Mouse (Mus musculus): Measurements from ENCODE around the gene Il27ra. TPM values are rescaled to one million over a fixed set of nuclear protein-coding genes. Genes with fewer than 3 reads are reported as not detected.
A peak's percentile ranks its signal among the peaks of the same experiment; 100 is the strongest.

The Il27ra gene
- polyA plus RNA-seq, 1 experiment from 2014 or later, result 0.76 TPM

DNA sequence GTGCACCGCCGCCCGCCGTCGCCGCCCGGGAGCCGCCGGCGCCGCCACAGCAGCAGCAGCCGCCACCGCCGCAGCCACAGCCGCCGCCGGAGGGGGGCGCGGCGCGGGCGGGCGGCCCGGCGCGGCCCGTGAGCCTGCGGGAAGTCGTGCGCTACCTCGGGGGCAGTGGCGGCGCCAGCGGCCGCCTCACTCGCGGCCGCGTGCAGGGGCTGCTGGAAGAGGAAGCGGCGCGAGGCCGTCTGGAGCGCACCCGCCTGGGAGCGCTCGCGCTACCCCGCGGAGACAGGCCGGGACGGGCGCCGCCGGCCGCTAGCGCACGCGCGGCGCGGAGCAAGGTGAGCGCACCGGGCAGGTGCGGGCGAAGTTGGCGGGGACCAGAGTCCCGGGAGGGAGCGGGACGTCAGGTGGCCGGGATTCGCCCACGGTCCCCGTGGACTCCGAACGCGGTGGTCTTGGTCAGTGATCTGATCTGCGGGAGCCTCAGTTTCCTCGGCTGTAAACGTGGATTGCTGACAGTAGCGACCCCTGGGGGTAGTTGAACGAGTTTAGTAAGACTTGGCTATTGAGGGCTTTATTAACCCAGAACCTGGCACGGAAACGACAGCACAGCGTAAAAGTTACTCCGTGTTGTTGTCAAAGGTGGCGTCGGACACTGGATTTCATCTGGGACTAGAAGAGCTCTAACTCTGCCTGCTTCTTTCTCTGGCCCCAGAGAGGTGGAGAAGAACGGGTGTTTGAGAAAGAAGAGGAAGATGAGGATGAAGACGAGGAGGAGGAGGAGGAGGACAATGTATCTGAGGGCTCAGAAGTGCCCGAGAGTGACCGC, 43.9 kb downstream of the Il27ra start:
- Histone ChIP-seq H3K36me3 (replicated peaks; ENCODE audit: insufficient read depth, low read length) (peaks cover 15% of the 10 kb centered on the region; the same call in 1 of the 2 replicates), H3K4me1 (ENCODE audit: insufficient read depth) (peaks cover 25% of the 10 kb centered on the region), H3K27ac (ENCODE audit: low read depth) (peak overlapping the region; percentile 88), H3K27me3 (ENCODE audit: insufficient read depth, low read length) (no peaks in the 10 kb centered on the region), H3K4me3 (ENCODE audit: low read depth, low read length) (peak overlapping the region; percentile 71), H3K4me2 (ENCODE audit: low read depth, low read length) (peak overlapping the region; percentile 91), H3K9ac (replicated peaks) (peak overlapping the region; percentile 83), H3K9me3 (ENCODE audit: low read length) (no peaks in the 10 kb centered on the region)
- peak; percentile 22 for ATAC-seq
- peak; percentile 67 for DNase-seq
- WGBS (ENCODE audit: insufficient replicate concordance), result 1% methylated on average over 73 of the region's 92 CpGs
- peak; percentile 69 for TF ChIP-seq CTCF (IDR thresholded peaks at IDR 0.05; ENCODE audit: low read depth)
- no peak for TF ChIP-seq EP300 (IDR thresholded peaks at IDR 0.05; ENCODE audit: low read depth)

DNA sequence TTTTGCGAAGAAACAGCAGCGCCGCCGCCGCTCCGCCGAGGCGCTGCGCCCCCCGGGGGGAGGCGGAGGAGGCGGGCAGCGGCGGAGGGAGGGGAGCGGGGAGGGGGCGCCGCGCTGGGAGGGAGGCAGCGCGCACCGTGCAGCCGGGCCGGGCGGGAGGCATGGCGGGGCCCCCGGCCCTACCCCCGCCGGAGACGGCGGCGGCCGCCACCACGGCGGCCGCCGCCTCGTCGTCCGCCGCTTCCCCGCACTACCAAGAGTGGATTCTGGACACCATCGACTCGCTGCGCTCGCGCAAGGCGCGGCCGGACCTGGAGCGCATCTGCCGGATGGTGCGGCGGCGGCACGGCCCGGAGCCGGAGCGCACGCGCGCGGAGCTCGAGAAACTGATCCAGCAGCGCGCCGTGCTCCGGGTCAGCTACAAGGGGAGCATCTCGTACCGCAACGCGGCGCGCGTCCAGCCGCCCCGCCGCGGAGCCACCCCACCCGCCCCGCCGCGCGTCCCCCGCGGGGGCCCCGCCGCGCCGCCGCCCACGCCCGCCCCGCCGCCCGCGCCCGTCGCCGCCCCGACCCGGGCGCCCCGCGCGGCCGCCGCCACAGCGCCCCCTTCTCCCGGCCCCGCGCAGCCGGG, 44.8 kb downstream of the Il27ra start, which contains the start of gene Samd1:
TSS of gene Samd1 (plus strand) at position 162 of the 631 bp plus-strand sequence.
- Histone ChIP-seq H3K4me2 (ENCODE audit: low read depth, low read length) (peak within 1 kb of the TSS; percentile 91), H3K36me3 (replicated peaks; ENCODE audit: insufficient read depth, low read length) (peaks cover 15% of the 10 kb centered on the region; the same call in 1 of the 2 replicates), H3K9me3 (ENCODE audit: low read length) (no peaks in the 10 kb centered on the region), H3K27ac (ENCODE audit: low read depth) (peak within 1 kb of the TSS; percentile 88), H3K9ac (replicated peaks) (peak within 1 kb of the TSS; percentile 83), H3K4me1 (ENCODE audit: insufficient read depth) (peaks cover 19% of the 10 kb centered on the region), H3K4me3 (ENCODE audit: low read depth, low read length) (peak within 1 kb of the TSS; percentile 71), H3K27me3 (ENCODE audit: insufficient read depth, low read length) (no peaks in the 10 kb centered on the region)
- peak; percentile 66 for DNase-seq
- TF ChIP-seq EP300 (IDR thresholded peaks at IDR 0.05; ENCODE audit: low read depth) (no peak), CTCF (IDR thresholded peaks at IDR 0.05; ENCODE audit: low read depth) (no peak)
- under 1% methylated on average over 49 of the region's 112 CpGs for WGBS (ENCODE audit: insufficient replicate concordance)
- peak; percentile 2; the same call in 1 of the 2 replicates for ATAC-seq

- Histone ChIP-seq H3K27me3 (ENCODE audit: insufficient read depth, low read length) (no peaks in the 10 kb centered on the region), H3K4me2 (ENCODE audit: low read depth, low read length) (peak overlapping the region; percentile 91), H3K36me3 (replicated peaks; ENCODE audit: insufficient read depth, low read length) (peaks cover 17% of the 10 kb centered on the region), H3K4me1 (ENCODE audit: insufficient read depth) (peaks cover 23% of the 10 kb centered on the region), H3K4me3 (ENCODE audit: low read depth, low read length) (peak overlapping the region; percentile 65), H3K9ac (replicated peaks) (peak overlapping the region; percentile 83), H3K27ac (ENCODE audit: low read depth) (peak overlapping the region; percentile 88), H3K9me3 (ENCODE audit: low read length) (no peaks in the 10 kb centered on the region)
- TF ChIP-seq EP300 (IDR thresholded peaks at IDR 0.05; ENCODE audit: low read depth), result no peak
- TF ChIP-seq CTCF (IDR thresholded peaks at IDR 0.05; ENCODE audit: low read depth), result no peak
- peak; percentile 86 for ATAC-seq
- peak; percentile 87 for DNase-seq
- WGBS (ENCODE audit: insufficient replicate concordance), result 2% methylated on average over 54 of the region's 103 CpGs
These were observed 45.6 kb downstream of the Il27ra start for GRCm38 (mm10) chr8:83996567-83997505.

DNA sequence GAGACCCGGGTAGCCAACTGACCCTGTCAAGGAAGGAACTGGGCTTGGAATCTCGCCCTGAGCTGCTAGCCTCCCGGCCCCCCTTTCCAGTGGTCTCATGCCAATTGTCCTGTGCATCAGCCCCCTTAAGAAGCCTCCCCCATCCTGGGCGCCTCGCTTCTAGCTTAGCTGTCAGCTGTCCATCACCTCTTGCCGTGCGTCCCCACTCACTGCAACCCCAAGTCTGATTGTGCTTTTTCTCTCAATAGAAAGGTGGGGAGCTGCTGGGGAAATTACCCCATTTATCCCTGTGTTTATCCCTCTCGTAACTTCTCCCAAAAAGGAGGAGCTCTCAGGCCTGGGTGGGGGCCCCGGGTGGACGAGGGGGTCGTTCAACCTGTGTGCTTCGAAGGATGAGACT, 46.4 kb downstream of the Il27ra start:
- Histone ChIP-seq H3K9me3 (ENCODE audit: low read length) (no peaks in the 10 kb centered on the region), H3K36me3 (replicated peaks; ENCODE audit: insufficient read depth, low read length) (peaks cover 21% of the 10 kb centered on the region), H3K4me3 (ENCODE audit: low read depth, low read length) (peak overlapping the region; percentile 65), H3K4me1 (ENCODE audit: insufficient read depth) (peaks cover 23% of the 10 kb centered on the region), H3K27ac (ENCODE audit: low read depth) (peak overlapping the region; percentile 88; the same call in 1 of the 2 replicates), H3K4me2 (ENCODE audit: low read depth, low read length) (peak overlapping the region; percentile 91), H3K9ac (replicated peaks) (peak overlapping the region; percentile 83), H3K27me3 (ENCODE audit: insufficient read depth, low read length) (no peaks in the 10 kb centered on the region)
- ATAC-seq (no peak), DNase-seq (no peak)
- TF ChIP-seq CTCF (IDR thresholded peaks at IDR 0.05; ENCODE audit: low read depth) (no peak), EP300 (IDR thresholded peaks at IDR 0.05; ENCODE audit: low read depth) (no peak)
- WGBS (ENCODE audit: insufficient replicate concordance), result 31% methylated on average over 12 of the region's 12 CpGs

- Histone ChIP-seq H3K27me3 (ENCODE audit: insufficient read depth, low read length) (no peaks in the 10 kb centered on the region), H3K27ac (ENCODE audit: low read depth) (no peak overlapping the region), H3K4me2 (ENCODE audit: low read depth, low read length) (no peak overlapping the region), H3K36me3 (replicated peaks; ENCODE audit: insufficient read depth, low read length) (peaks cover 22% of the 10 kb centered on the region), H3K4me3 (ENCODE audit: low read depth, low read length) (no peak overlapping the region), H3K9me3 (ENCODE audit: low read length) (no peaks in the 10 kb centered on the region), H3K4me1 (ENCODE audit: insufficient read depth) (peaks cover 18% of the 10 kb centered on the region), H3K9ac (replicated peaks) (no peak overlapping the region)
- TF ChIP-seq EP300 (IDR thresholded peaks at IDR 0.05; ENCODE audit: low read depth) (no peak), CTCF (IDR thresholded peaks at IDR 0.05; ENCODE audit: low read depth) (no peak)
- 24% methylated on average over 3 of the region's 3 CpGs for WGBS (ENCODE audit: insufficient replicate concordance)
- ATAC-seq, result no peak
- DNase-seq, result no peak
These were observed 48.4 kb downstream of the Il27ra start for GRCm38 (mm10) chr8:83994030-83994429.
